Mouse (Mus musculus) ES-Bruce4 (cell line): ENCODE data around the gene Slit2.

Source experiments
- CTCF ChIP-seq: IDR thresholded peaks from one replicate; pipeline ENCODE4 v1.8.1; 2011; ENCODE audit warnings: low read depth, low read length
- EP300 ChIP-seq: IDR thresholded peaks from 2 replicates; pipeline ENCODE4 v1.6.1; 2011; ENCODE audit warnings: low read depth, low read length; ENCODE audit not compliant: insufficient read depth
- POLR2A ChIP-seq: IDR thresholded peaks from one replicate; pipeline ENCODE4 v1.8.1; 2011; ENCODE audit warnings: low read length; ENCODE audit not compliant: insufficient read depth

DNA sequence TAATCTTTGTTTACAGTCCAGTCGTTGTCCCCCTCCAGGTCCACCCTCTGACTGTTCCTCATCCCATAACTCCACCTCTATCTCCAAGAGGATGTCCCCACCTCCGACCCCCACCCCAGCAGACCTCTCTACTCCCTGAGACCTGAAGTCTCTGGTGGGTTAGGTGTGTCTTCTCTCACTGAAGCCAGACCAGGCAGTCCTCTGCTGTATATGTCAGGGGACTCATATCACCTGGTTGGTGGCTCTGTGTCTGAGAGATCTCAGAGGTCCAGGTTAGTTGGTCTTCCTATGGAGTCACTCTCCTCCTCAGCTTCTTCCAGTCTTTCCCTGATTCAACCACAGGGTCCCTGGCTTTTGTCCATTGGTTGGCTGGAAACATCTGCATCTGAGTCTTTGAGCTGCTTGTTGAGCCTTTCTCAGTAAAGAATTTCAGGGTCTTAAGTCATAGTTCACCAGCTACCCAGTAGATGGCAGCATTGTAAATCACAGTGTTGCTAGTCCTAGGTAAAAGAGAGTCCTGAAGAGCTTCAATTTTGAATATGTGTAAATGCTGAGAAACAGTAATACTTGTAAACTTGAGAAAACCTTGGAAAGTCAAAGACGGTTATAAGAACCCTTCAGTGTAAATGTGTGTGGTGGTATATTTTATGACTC, 143.0 kb downstream of the Slit2 start:
- TF ChIP-seq CTCF: no peak
- no peak for TF ChIP-seq POLR2A
- no peak for TF ChIP-seq EP300
